Mouse (Mus musculus) heart, adult 8-10 months (tissue): ENCODE data around the gene Zfp811. TPM values are rescaled to one million over a fixed set of nuclear protein-coding genes. Genes with fewer than 3 reads are reported as not detected.
A peak's percentile ranks its signal among the peaks of the same experiment; 100 is the strongest.
"Not testable (repeated sequence)": the region's sequence is repeated elsewhere in the genome, so short reads cannot be mapped to it uniquely, and the experiment has no call there.

Experiments used
- DNase-seq: peaks from one replicate; pipeline ENCODE4 v3.0.0; 2022; ENCODE audit warnings: low spot score
- total RNA-seq, 4 experiments: library from RNA; stranded (reverse); gene quantifications; 2 replicates each; pipeline ENCODE4 v1.2.4; 2022

Zfp811 gene
- under 1 TPM; 0.16 to 0.38 (median 0.25) TPM for total RNA-seq

DNA sequence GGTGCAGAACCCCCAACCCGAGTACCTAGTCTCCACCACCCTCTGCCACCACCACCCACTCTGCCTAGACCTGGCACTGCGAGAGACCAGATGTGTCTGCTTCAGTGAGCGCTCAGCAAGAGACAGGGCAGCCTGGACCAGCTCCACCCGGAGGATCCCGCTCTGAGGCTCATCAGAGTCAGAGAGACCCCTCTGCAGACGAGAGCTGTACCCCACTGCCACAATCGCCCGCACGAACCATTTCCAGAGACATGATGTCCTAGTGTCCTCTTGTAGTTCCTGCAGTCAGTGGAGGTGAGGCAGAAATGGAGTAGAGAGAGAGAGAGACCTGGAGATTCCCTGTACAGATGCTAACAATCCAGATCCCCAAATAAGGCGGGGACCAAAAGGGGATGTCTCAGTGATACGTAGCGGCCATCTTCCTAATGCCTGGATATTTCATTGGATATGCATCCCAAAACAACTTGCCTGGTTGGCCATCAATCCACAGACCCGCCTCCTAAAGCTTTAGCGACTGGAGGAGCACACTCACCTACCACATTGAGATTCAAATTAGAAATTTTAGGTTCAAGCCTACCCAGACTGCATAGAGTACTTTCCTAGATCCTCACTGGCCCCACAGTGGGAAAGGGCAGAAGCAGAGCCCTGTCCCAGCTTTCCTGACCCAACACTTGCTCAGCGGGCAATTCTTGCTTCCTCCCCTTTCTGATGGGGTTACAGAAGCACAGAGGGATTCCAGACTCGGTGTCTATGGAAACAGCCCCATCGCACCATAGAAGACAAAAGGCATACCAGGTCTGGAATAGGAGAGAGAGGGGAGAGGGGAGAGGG lies at the start of gene Zfp811:
Gene Zfp811 (minus strand): TSS at position 388 of the 831 bp plus-strand sequence.
- peak; percentile 4 for DNase-seq

DNA sequence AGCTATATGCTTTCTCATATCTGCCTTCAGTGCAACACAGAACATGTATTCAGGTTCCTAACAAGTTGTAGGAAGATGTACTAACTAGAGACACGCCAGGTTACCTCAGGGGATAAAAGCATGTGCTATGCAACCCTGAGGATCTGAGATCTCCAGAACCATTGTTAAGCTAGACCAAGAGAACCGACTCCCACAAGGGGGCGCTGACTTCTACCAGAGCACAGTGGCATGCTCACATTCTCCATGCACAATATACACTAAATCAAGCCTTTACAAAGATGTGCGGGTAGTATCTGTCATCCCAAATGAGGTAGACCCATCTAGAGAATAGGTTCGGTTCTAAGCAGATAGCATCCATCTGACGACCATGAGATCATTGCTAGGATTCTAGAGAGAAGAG lies 47.0 kb upstream of the Zfp811 start:
- DNase-seq, result not testable (repeated sequence)

DNA sequence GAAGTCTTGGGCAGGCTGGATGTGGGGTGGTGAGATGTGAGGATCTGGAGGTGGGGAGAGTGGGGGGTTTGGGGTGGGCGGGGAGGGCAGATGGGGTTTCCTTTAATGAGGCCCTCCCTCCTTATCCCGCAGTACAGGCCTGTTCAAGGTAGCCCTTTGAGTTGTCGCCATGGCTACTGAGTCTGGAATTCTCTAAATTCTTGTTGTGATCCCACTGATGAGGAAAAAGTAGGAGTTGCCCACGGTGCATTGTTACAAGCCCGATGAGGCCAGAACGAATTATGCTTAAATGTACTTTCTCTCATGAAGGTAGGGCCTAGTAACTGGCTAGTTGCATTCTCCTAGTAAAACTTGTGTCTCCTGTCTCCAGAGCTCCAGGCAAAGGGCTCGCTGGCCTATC lies 41.9 kb upstream of the Zfp811 start:
- no peak for DNase-seq

DNA sequence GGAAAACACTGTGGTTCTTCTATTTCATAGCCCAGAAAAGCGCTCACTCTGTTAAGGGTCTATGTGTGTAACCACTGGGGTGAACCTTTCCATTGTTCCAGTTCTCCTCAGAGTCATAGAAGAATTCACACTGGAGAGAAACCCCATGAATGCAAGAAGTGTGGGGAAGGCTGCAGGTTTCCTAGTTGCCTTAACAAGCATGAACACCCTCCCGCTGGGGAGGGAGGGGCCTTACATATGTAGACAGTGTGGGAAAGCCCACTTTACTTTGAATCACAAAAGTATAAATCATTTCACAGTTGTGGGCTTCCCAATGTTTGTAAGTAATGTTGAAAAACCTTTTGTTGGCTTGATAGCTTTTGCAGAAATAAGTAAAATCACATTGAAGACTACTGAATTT lies 31.7 kb upstream of the Zfp811 start:
- DNase-seq, result no peak

DNA sequence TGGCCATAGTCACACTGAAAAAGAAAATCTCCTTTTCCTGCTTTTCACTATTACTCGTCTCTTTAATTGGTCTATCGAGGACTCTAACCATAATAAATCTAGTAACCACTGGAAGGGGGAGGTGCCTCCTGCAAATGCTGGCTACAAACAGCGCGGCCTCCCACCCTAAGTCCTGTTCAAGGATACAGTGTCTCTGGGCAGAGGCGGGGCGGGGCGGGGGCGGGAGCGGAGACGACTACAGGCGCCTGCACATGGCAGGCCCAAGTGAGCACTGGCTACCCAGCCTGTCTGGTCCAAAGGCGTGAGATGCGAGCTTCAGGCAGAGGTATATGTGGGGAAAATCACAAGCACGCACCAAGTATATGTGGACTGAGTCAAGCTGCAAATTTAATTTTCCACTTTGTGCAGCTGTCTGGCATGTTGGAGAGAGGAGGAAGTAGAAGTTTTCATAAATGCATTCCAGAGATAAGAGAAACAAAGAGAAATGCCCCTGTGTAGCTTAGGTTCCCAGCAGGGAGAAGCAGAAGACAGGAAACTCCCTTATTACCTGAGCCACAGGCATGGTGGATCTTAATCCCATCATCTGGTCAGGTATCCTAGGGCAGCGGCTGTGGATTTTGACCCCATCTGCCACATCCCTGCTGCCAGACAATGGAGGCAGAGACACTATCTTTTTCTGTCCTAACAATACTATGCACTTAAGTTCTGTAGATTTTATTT lies 29.5 kb upstream of the Zfp811 start:
- peak; percentile 10 for DNase-seq

DNA sequence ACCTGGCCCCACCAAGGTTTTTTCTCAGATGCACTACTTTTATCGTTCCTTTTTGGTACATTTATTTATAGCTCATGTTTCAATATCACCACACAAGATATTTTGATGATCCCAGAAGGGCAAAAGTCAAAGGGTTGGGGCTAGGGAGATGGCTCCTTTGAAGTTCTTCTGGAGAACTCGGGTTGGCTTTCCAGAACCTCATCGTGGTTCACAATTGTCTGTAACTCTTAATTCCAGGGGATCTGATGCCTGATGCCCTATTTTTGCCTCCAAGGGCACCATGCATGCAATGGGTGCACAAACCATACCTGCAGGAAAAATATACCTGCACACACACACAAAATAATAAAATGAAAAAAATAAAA lies 20.7 kb upstream of the Zfp811 start:
- DNase-seq, result no peak

DNA sequence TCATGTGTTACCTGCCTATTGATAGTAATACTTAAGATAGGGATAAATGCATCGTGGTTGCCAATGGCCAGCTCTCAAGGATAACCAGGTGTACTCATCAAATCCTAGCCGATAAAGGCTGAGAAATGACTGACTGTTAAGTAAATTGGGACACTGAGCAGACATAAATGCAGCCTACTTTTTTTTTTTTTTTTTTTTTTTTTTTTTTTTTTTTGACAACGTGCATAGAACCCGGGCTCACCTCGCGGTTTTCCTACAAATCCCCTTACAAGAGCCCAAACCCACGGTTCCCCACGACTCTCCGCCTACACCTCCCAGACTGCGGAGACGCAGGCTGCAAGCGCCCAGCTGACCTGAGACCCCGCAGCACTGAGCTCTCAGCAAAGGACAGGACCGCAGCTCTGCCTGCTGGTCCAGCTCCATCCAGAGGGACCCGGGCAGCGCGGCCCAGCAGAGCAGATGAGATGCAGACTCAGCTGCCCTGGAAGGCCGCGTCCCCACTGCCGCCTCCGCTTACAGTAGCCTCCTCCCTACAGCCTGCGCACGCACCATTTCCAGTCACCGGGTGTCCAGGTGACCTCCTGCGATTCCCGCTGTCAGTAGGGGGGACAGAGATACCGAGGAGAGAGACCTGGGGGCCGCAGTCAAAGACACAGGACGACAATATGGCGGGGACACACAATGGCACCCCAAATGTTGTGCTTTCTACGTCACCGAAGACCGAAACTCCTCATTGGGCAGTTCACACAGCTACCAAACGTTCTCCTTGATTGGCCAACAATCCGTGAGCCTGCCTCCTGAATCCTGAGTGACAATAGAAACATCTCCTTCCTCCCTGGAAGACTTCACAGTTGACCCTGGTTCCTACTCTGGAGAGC lies 20.0 kb upstream of the Zfp811 start, which contains the start of gene Zfp799:
Gene Zfp799 (minus strand): TSS at position 722 of the 878 bp plus-strand sequence.
- DNase-seq, result peak; percentile 82

DNA sequence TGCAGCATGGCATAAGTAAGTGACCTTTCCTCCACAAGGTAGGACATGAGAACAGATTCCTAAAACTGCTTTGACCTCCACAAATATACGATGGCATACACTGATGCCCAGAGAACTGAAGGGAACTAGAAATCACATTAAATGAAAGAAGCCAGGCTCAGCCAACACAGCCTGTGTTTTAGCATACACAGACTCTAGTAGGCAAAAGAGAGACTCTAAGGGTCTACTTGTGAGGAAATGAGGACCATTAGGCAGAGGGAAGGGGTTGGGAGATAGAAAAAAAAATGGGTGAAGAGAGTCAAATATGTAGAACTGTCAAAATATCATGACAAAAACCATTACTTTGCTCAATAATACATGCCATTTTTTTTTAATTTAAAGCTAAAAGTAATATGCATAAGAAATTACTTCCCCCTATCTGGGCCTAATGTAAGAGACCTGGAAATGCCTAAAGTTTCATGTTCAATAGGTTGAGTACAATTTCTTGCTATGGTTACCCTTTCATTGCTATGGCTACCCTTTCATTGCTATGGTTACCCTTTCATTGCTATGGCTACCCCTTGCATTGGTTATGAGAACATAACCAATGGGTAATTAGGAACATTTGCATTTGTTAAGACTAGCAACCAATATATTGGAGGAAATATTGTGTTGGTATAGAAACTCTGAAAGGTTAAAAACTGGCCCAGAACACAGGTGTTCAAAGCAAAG lies 6.5 kb upstream of the Zfp811 start:
- no peak for DNase-seq

DNA sequence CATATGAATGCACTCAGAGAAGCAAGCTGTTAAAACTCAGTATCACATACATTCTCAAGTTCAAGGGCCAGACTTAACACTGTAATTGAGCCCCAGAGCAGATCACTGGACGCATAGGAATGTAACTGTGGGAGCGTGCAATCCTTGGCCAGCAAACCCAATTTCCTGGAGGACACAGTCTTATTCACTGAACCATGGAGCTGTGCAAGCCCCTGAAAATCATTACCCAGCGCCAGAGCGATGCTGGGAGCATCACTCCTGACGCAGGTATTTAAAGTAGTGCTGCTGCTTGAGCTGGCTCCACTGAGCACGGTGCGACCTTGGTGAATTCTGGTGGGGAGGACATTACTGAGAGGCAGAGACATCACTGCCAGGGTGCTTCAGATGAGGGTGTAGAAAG lies 4.4 kb upstream of the Zfp811 start:
- no peak for DNase-seq

DNA sequence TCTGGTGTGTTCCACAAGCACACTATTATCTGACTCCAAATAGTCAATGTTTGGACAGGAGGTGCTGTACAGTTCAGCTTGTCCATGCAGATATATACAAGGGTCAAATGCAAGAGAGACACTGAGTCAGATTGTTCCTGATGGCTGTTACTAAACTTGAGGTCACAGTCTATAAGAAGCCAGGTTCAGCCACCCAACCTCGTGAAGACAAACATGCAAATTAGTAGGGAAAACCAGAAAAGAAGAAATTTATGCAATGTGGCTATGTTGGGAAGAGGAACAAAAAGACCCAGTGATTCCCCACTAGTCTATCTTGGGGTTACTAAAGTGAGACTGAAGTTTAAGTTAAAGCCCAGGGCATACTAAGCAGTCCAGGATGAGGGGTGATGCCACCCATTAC lies 917 bp upstream of the Zfp811 start:
- DNase-seq, result no peak

DNA sequence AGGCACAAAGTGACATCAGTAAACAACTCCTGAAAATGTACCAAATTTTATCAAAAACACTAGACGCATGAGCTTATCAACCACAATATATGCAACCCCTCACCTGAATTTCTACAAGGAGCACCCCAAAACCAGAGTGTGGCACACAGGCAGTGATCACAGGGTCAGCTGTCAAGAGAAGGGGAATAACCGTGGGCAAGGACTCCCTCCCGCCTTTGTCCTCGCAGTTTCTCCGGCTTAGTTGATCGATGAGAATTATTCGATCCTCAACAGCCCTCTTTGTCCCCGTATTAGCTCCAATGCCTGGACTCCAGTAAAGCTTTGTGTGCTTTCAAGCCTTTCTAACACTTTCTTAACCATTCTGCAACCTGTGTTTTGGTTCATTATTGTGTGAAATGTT lies 810 bp downstream of the Zfp811 start:
- no peak for DNase-seq

DNA sequence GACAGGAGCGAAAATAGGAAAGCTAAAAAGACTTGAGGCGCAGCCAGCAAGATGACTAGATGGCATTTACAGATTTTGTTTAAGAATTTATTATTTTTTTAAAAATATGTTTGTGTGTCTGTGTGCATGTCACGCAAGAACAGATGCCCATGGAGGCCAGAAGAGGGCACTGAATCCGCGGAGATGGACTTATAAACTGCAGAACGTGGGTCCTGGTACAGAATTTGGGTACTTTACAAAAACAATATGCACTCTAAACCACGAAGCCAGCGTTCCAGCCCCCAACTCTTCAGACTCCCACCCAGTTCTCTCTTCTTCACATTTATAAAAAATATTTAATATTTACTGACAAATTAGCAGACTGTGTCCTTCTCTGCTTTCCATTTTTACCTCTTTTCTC lies 20.5 kb downstream of the Zfp811 start:
- DNase-seq, result no peak

DNA sequence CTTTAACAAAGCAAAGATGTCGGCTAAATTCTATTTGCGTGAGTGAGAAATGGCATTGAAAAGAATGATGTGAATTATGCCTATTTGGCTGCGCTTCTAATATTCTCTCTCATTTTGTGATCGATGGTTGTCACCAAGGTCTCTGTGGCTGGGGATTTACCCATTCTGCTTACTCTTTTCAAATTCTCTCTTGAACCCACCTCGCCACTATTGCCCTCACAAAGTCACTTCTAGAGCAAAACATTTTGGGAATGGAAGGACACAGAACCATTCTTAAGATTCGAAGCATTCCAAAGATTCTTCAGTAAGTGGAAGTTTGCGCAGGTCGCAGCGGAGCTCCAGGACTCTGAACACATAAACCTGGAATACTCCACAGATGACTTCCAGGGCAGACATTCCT lies 21.2 kb downstream of the Zfp811 start:
- no peak for DNase-seq

DNA sequence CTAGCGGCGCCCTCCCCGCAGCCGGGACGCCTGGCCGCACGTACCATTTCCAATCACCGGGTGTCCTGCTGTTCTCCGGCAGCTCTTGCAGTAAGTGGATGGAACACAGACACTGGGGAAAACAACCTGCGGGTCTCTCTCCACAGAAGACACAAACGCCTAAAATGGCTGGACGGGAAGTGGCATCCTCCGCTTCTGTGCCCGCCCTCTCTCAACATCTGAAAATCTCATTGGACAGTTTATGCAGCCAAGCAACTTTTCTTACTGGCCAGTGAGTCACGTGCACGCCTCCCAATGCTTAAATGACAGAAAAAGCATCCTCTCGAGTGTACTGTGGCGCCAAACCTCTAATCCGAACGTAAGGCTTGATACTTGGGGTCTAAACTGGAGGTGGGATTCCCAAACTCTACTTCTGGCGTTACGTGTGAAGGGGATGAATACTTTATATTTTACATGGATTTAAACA lies 21.6 kb downstream of the Zfp811 start, which contains the start of gene Zfp871:
Gene Zfp871 (minus strand): TSS at position 194 of the 466 bp plus-strand sequence.
- DNase-seq, result peak; percentile 96

DNA sequence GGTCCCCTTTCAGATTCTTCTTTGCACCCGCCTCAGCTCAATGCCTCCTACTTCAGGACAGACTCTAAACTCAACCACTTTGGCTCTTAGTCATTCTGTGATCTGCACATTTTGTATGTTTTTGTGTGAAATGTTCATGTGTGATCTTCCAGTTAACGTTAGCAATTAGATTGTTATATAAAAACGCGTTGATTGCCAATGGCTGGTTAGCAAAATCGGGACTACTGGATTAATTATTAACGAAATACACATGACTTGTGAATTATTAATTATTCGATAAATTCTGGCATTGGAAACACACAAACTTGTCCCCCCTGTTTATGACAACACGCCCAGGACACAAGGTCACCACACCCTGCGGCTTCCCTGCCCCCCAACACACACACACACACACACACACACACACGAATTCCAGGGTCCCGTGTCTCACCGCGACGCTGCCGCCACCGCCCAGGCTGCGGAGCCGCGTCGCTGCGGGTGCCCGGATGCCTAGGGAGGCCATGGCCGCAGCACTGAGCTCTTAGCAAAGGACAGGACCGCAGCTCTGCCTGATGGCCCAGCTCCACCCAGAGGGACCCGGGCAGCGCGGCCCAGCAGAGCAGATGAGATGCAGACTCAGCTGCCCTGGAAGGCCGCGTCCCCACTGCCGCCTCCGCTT lies 22.2 kb downstream of the Zfp811 start:
- DNase-seq, result no peak

DNA sequence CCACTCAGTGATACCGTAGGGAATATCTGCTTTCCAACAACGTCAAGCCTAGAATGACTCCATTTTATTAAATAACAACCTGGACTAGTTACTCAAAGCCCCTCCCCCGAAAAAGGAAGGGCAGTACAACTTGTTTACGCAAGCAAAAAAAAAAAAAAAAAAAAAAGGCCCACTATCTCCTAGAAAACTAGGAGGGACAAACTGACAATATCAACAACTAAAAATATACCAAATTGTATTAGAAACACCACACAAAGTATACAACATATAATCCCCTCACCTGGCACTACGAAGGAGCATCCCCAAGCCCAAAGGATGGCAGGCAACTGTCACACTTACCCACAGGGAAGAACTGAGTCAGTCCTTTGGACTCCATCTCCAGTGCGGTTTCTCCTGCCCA lies 22.8 kb downstream of the Zfp811 start:
- DNase-seq, result no peak

DNA sequence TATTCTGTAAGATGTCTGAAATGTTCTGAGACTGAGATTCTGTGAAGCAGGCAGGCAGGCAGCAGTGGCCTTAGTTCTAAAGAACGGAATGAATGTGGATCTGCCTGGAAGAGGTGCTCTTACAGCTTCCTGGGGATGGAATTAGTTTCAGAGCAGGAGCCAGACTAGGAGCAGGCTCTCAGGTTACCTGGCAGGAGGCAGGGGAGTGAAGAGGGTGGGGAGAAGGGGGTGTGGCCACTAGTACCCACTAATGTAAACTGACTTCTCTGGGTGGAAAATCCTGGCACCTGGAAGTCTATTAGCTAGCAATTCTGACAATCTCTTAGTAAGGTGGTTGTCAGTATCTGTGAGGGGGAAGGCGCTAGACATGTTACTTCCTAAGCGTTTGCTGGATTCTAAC lies 24.1 kb downstream of the Zfp811 start:
- no peak for DNase-seq

DNA sequence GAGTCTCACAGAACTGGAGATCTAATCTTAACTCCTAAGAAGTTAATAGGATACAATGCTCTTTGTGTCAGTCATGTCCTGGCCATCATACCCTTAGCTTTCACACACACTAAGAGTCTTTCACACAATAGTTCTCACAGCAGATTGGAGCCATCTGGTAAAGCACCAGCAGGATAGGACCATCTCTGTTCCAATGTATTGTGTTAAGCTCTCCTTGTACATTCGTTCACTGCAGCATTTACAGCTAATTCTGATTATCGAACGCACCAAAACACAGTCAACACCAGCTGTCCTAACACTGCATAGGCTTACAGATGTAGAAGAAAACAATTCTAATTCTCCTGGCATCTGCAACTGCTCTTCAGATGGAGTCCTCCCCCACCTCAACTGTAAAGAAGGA lies 32.2 kb downstream of the Zfp811 start:
- no peak for DNase-seq

DNA sequence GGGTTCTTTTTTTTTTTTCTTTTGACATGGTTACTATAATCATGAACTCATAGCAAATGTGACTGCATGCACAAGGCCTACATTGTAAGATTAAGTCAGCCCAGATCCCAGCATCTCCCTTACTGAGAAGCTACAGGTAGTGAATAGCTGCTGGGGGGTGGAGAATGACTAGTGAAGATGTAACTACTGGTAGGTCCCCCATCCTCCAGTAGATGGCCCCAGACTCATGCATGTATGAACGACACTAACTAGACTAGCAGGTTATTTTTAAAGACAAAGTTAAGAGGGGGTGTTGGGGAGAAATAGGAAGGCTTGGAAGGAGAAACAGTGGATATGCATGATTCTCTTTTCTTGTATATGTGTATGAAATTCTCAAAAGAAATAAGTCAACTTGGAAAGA lies 38.5 kb downstream of the Zfp811 start:
- DNase-seq, result no peak

DNA sequence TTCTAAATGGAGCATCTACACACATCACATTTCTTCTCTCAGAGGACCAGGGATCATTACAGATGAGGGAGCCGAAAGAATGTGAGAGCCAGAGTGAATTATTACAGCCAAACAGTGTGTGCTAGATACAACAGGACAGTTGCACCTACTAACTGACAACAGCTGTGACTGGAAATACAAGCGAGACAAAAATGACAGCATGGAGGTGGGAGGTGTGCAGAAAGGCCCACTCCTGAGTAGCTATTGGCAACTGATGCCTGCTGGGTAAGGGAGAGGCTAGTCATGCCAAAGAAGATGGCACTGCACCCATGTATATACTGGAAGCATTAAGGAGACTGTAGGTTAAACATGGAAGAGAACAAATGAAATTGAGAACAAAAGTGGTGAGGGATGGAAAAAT lies 43.3 kb downstream of the Zfp811 start:
- DNase-seq, result no peak

DNA sequence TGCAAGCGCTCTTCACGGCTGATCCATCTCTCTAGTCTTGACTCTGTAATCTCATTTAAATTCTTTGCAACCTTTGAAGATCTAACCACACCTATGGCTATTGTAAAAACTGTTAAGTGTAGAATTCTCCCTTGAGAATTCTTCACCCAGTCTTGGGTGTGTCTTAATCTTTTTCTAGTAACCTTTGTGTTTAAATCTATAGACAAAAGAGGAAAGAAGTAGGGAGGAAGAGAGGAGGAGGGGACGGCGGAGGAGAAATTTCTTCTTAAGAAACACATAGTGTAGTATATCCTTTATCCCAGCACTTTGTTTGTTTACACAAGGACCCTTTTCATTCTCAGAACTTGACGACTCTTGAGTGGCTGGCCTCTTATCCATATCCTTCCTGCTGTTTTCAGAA lies 52.4 kb downstream of the Zfp811 start:
- DNase-seq, result no peak
